Mouse (Mus musculus): ENCODE measurements around the gene Gm2696.
A peak's percentile ranks its signal among the peaks of the same experiment; 100 is the strongest.

Gene Gm2696

GRCm38 (mm10) chr10:77847538-77847937 is 33.1 kb downstream of the Gm2696 start:
- DNase-seq (ENCODE audit: low read depth) = no peak

DNA sequence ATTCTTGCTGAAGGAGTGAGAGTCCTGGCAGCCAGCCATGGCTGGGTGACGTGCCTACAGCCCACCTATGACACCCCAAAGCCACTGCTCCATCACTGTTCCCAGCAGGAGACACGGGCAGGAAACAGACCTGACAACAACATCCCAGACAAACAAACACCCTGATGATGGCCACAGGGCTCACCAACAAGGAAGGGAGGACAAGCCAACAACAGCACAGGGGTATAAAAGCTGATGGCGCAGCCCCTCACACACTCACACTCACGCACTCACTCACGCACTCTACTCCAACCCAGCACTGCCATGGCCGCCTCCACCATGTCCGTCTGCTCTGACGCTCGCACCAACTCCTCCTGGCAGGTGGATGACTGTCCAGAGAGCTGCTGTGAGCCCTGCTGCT is 38.1 kb downstream of the Gm2696 start, which contains the start of gene Gm10318:
TSS of gene Gm10318 (plus strand) at position 301 of the 400 bp plus-strand sequence.
- DNase-seq (ENCODE audit: low read depth) = no peak

DNA sequence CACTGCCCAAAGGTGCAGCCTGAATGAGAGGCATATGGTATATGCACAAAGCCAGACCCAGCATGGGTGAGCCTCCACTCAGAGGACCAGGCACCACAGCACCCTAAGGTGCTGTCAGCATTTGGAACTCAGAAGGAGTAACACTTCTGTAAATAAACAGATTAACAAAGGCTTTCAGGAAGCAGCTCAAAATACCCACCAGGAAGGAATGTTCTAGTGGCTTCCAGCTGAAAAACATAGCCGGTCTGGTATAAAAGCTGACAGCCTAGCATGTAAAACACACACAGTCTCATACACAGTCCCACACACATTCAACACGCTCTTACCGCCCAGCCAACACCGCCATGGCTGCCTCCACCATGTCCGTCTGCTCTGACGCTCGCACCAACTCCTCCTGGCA is 47.2 kb downstream of the Gm2696 start, which contains the start of gene Gm3285:
TSS of gene Gm3285 (plus strand) at position 301 of the 400 bp plus-strand sequence.
- no peak for DNase-seq (ENCODE audit: low read depth)

GRCm38 (mm10) chr10:77864067-77864761 is 49.7 kb downstream of the Gm2696 start:
- DNase-seq (ENCODE audit: low read depth) = peak; percentile 75

DNA sequence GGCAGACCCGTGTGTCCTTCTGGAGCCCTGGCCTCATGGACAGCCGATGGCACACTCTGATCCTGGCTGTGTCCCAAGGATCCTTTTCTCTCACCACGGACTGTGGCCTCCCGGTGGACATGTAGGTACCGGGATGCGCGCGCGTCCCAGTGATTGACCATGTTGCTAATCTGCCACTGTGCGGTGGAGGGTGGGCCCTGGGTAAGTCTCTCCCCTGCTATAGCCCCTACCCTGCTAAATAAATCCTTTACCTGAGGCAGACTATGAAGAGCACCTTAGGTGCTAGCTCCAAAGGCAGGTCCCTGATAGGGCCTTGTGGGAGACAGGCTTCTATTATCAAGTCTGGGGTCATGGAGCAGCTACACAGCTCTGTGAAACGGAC is 50.3 kb downstream of the Gm2696 start:
- no peak for DNase-seq (ENCODE audit: low read depth)

DNA sequence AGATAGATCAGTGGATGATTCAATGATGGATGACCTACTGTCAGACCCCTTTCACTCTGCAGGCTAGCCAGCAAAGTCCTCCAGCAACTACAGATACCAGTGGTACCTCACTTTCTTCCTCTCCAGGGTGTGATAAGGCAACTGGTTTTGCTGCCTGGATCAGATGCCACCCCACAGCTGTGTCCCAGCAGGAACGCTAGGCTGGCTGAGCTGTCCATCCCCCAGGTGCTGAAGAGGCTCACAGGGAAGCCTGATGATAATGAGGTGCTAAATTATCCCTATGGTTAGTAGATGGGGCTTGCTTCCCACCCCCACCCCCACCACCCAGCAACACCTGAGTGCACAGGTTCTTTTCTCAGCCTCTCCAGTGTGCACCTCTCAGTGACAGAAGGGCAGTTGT is 53.1 kb downstream of the Gm2696 start:
- DNase-seq (ENCODE audit: low read depth) = no peak

DNA sequence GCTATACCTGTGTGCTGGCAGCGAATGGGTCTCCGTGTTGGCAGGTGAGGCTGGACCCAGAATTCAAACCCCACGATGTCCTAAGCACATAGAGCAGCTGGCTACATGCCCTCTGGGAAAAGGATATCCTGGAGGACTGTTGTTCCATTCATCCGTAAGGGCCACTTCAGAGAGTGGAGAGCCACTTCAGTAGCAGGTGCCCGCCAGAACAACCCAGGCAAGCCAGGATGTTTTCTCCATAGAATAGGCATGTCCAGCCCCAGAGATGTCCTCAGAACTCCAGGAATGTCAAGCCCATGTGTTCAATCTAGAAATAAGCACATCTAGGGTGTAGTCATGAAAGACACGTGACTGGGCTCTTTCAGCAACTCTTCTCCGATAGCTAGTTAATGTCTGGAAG is 55.2 kb downstream of the Gm2696 start:
- DNase-seq (ENCODE audit: low read depth) = no peak

GRCm38 (mm10) chr10:77878985-77879384 is 64.5 kb downstream of the Gm2696 start:
- no peak for DNase-seq (ENCODE audit: low read depth)

DNA sequence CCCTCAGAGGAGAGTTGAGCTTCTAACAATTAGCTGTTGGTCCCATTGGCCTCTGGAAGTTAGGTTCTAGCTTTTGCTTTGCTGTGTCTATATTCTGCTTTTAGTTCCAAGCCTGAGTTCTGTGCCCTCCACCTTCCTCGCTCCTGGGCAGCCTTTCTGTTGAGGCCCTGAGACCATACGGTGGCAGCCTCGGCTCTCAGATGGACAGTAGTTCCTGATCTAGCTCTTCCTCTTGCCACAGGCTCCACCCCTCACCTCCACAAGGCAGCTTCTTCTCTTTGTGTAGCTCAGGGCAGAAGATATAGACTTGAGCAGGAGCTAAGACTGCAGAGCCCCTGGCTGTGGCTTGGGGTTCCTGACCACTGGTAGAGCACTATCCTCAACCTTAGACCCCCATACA is 65.8 kb downstream of the Gm2696 start:
- DNase-seq (ENCODE audit: low read depth) = no peak

GRCm38 (mm10) chr10:77882553-77882952 is 68.1 kb downstream of the Gm2696 start:
- DNase-seq (ENCODE audit: low read depth) = no peak
